Mouse (Mus musculus): ENCODE data around the gene Tldc2.

Gene Tldc2

DNA sequence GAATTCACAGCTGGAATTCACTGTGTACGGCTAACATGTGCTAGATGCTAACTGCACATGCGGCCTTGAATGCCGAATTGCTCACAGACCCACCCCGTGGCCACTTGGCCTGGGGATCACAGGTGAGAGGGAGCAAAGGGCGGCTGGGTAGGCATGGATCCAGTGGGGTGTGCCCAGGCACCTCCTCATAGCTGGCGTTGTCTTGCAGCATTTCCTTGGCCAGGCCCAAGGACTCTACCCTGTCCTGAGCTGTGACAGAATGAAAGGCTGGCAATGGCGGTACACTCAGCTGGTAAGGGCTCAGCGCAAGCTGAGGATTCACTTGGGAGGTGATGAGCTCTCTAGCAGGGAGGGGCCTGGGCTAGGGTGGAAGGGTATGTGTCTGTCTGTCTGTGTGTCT is at the start of gene Tldc2:
Tldc2 (plus strand) TSS at position 260 of the 400 bp plus-strand sequence.
- in situ Hi-C loops (cut with MboI, MseI): no loop called here

DNA sequence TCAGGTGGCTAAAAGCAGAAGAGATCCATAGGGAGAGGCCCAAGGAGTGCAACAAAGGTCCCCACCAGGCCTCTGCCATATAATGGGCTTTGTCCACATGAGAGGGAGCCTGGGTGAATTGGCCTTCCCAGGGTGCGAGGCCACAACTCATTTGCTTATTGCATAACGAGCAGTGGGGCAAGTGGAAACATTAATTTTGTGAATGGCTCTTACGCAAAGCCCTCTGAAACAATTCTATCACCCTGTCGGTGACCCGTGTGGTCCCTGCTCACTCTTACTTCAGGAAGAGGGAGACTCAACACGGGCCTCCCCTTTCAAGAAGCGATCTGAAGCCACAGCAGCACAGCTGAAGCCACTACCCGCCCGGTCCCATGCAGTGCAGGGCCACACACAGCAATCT is 49.6 kb upstream of the Tldc2 start:
- in situ Hi-C loops (cut with MboI, MseI): no loop called here

DNA sequence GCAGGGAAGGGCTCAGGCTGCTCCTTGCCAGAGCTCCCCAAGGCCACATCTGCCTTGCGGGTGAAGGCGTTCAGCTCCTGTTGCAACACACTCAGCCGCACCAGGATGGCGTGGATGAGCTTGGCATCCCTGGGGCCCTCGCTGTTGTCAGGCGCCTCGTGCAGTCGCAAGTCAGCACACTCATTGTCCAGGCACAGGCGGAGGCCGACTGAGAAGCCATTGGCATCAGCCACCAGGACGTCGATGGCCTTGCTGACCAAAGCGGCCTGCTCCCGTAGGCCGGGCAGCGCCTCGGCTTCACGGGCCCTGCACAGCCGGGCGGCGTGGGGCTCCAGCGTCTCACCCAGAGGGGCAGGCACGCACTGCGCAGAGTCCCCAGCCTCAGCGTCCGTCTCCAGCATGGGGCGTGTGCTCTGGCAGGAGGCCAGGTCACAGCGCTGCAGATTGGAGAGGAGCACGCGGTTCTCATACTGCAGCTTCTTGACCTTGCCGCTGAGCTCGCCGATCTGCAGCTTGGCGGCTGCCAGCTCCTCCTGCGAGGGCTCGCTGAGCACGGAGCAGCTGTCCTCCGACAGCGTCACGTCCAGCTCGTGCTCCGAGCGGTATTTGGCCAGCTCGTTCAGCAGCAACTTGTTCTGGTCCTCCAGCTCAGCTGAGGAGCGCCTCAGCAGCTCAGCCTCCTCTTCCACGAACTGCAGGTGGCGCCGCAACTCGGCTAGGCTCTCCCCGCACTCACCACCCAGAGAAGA is 46.8 kb upstream of the Tldc2 start:
- in situ Hi-C loops (cut with MboI, MseI): no loop called here

DNA sequence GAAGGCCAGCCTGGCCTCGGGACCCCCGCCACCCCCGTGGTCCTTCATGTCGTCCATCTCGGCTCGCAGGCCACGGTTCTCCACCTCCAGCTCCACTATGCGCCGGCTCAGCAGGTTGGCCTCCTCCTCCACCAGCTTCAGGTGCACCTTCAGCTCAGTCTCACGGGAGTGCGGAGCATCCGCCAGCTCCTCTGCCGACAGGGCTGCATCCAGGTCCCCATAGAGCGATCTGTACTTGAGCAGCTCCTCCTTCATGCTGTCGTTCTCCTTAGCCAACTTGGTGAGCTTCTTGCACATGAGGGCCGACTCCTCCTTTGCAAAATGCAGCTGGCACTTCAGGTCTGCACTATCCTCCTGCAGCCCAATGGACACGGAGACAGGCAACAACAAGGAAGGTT is 46.2 kb upstream of the Tldc2 start:
- in situ Hi-C loops (cut with MboI, MseI): no loop called here

DNA sequence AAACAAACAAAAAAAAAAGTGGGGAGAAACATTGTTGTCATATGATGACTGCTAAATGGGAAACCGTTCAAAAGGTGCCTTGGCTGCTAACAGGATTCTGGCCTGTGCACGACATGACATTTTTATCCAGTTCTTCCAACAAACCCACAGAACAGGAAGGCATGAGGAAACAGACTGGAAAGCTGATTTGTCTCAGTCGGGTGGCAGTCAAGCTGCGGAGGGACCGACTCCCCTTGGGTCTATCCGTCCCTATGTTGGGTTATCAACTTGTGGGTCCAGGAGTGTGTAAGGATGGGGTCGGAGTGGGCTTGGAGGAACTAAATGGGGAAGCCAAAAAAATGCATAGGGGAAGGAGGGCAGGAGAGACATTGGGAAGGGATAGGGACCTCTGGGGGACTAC is 45.4 kb upstream of the Tldc2 start:
- in situ Hi-C loops (cut with MboI, MseI): no loop called here

DNA sequence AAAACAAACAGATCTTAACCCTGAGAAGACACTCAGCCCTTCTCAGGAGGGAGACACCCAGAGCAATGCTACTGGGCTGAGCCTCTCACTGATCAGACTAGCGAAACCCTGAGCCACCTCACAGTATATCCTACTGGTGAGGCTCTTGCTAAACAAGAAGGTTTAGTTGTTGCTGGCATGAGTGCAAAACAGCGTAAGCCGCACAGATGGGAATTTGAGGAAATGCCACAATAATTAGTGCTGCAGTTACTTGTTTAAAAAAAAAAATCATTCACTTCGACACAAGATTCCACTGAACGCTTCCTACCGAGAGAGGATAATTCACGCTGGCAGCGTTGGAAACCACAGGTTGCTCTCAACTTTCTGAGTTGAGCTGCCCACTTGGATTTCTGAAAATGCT is 43.3 kb upstream of the Tldc2 start:
- in situ Hi-C loops (cut with MboI, MseI): no loop called here

DNA sequence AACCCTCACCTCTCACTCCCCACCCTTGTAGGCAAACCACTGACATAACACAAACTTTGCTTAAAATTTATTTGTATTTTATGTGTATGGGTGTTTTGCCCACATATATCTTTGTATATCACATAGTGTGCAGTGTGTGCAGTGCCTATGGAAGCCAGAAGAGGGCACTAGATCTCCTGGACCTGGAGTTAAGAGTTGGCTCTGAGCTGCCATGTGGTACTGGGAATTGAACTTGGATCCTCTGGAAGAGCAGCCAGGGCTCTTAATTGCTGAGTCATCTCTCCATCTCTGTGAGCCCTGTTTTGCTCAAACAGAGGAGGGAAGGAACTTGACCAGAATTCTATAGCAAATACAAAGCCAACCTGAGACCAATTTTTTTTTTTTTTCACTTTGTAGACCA is 42.9 kb upstream of the Tldc2 start:
- in situ Hi-C loops (cut with MboI, MseI): no loop called here

DNA sequence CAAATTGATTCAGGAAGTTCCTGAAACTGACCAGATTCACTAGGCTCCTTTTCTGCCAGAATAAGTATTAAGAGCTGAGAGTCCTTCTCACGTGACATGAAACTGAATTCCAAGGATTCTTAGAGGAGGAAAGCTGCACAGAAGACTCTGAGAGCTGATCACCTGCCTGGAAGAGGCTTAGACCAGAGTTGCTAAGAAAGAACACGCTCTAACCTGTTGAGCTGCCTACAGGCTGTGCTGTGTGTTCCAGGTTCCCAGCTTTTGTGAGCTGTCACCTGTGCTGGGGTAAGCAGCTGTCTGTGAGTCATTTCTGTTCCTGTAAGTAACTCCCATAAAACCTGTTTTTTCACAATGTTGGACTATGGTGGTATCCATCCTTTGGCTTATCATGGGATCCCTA is 40.9 kb upstream of the Tldc2 start:
- in situ Hi-C loops (cut with MboI, MseI): no loop called here

DNA sequence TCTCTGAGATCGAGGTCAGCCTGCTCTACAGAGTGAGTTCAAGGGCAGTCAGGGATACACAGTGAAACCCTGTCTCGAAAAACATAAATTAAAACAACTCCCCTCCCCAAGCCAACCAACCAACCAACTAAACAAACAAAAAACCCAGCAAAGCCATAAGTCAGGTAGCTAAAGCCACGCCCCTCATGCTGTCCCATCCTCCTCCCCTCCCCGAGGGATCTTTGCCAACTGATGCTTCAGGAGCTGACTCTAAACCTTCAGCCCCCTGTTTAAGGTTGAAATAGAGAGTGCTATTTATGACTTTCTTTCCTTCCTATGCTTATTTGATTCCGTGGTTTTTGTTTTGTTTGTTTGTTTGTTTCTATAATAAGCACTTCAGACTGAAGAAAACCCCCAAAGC is 39.9 kb upstream of the Tldc2 start:
- in situ Hi-C loops (cut with MboI, MseI): no loop called here

DNA sequence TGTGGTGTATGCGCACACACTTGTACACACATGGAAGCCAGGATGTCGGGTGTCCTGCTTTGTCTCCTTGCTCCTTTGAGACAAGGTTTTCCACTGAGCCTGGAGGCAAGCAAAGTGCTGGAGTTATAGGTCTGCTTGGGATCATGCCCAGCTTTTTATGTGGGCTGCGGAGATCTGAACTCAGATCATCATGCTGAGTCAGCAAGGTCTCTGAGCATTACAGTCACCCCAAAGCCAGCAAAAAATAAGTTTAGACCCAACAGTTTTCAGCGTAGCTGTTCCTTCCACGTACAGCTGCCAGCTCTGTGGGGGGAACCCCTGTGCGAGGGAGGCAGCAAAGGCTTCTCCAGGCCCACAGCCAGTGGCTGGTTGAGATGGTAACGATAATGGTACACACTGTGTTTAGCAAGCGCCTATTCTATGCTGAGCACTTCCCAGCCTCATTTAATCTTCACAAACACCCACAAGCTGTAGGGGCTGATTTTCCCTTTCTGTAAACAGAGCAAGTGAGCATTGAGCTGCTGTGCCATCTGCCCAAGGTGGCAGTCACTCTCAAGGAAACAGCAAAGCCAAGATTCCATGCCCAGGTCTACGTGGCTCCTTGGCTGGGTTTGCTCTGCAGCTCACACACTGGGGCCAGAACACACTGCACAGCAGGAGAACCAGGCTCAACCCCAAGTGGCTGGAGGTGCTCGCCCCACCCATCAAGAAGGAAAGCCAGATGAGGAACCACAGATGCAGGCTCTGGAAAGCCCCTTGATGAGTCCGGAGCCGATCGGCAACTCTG is 38.3 kb upstream of the Tldc2 start:
- in situ Hi-C loops (cut with MboI, MseI): no loop called here

DNA sequence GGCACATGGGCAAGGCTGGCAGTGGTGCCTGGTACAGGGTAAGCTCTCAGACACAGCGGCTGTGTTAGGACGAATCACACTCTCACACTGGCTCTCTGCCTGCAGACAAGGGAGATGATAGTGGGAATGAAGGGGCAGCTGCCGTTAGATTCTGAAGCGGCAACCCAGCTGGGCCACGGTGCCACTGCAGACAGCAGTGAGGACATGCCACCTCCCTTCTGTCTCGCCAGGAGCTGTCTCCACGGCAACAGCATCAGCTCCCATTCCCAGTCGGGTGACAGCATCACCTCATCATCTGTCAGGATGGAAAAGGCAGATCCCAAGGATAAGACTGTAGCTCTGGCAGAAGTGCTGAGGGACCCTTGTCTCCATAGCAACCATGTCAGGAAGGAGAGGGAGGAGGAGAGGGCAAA is 37.0 kb upstream of the Tldc2 start:
- in situ Hi-C loops (cut with MboI, MseI): loop anchor here (10.0 kb wide), 1 partner anchor 605 kb away; no protein-coding TSS in a partner anchor

DNA sequence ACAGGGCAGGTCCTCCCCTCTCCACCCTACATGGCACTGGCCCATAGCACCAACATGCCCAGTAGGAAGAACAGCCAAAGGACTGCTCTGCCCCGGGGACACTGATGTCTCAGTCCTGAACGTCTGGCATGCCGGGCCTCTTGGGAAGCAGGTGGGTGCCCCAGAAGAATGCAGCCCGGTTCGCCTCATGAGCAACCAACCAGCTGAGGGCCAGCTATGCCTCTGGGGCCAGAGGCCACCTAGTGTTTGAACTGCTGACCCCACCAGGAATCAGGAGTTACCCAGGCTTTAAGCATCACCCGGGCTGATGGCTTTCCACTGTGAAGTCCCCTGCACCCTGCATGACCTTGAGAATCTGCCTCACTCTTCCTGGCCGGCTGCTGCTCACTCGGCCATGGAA is 34.4 kb upstream of the Tldc2 start:
- in situ Hi-C loops (cut with MboI, MseI): loop anchor here (10.0 kb wide), 1 partner anchor 608 kb away; no protein-coding TSS in a partner anchor

DNA sequence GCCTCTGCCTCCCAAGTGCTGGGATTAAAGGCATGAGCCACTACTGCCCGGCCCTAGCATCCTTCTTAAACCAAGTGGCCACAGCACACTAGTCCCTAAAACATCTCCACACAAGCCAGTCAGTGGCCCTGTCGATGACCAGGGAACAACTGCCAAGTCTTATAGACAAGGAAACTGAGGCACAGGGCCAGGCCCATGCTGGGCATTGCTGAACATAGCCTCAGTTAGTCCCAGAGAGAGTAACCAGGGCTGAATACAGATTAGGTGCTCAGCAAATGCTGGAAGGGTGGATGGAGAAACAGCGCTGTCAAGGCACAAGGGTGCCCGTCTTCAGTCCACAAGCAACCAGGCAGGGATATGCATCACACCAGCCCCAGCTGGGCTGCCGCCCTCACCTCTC is 33.7 kb upstream of the Tldc2 start:
- in situ Hi-C loops (cut with MboI, MseI): loop anchor here (10.0 kb wide), 1 partner anchor 608 kb away; no protein-coding TSS in a partner anchor

DNA sequence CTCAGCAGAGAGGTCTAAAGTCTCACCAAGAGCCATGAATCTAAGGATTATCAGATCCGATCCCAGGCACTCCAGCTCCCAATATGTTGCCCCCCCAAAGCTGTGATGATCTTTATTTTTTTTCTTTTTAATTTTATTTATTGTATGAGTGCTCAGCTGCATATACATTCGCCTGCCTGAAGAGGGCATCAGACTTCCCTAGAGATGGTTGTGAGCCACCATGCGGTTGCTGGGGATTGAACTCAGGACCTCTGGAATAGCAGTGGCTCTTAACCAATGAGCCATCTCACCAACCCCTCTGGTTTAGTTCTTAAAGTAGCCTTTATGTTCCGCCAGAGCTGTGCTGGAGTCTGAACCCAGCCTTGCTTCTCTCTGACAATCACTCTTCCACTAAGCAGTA is 33.1 kb upstream of the Tldc2 start:
- in situ Hi-C loops (cut with MboI, MseI): loop anchor here (10.0 kb wide), 1 partner anchor 609 kb away; no protein-coding TSS in a partner anchor

DNA sequence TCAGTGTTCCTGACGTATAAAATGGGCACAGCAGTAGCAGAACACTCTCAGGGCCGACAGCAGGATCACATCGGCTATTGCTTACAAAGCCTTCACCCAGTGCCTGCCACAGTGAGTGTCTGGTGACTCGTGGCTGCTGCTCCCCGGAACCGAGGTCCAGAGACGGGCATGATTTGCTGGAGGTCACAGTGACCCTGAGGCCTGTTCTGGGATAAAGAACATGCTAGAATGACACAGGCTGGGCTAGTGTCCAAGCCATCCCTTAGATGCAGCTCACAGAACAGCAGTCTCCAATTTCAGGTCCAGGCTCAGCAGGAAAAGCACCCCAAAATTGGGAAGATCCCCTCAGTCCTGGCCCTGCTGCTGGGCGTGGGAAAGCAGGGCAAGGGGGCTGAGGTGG is 32.6 kb upstream of the Tldc2 start:
- in situ Hi-C loops (cut with MboI, MseI): loop anchor here (10.0 kb wide), 1 partner anchor 609 kb away; no protein-coding TSS in a partner anchor

DNA sequence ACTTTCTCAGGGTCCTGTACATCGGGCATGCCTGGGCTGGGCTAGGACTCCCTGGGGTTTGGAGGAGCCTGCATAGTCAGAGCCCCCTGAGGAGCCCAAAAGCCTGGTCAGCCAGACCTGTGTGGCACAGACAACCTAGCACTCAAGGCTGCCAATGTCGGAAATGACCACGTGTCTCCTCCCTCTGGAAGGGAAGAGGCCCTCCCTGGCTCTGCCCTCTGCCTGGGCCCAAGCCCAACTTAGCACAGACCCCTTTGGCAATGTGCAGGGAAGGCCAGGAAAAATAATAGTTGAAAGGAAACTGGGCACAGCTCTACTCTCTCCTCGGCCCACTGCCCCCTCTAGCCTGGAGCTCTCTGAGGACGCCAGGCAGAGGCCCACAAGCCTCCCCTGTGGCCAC is 32.0 kb upstream of the Tldc2 start:
- in situ Hi-C loops (cut with MboI, MseI): loop anchor here (10.0 kb wide), 1 partner anchor 610 kb away; no protein-coding TSS in a partner anchor

DNA sequence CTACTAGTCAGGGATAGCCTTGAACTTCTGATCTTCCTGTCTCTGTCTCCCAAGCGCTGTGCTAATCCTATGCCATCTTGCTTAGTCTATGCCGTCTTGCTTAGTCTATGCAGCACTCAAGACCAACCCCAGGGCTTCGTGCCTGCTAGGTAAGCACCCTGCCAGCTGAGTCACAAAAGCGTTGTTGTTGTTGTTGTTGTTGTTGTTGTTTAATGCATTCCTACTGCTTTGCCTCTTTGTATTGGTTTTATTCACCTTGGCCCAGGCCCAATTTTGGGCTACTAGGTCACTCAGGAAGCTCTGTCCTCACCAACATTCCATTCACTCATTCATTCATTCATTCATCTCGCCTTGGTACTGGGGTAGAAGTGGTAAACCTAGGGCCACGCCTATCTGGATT is 31.1 kb upstream of the Tldc2 start:
- in situ Hi-C loops (cut with MboI, MseI): loop anchor here (10.0 kb wide), 1 partner anchor 611 kb away; no protein-coding TSS in a partner anchor

DNA sequence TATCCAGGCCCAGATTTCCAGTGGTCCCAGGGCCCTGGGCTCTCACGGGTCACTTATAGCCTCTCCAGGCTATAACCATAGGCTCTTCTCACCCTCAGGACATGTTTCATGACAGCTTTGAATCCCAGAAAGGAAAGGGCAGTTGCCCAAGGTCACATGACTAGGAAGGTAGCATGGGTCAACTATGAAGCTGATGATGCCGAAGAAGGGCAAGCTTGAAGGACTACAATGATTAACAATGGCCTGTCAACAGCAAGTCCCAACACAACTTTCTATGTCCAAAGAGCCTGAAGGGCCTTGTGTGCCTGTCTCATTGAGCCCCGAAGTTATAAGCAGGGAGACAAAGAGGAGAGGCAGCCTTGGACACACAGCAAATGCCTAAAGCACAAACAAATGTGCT is 29.7 kb upstream of the Tldc2 start:
- in situ Hi-C loops (cut with MboI, MseI): loop anchor here (10.0 kb wide), 1 partner anchor 612 kb away; no protein-coding TSS in a partner anchor

DNA sequence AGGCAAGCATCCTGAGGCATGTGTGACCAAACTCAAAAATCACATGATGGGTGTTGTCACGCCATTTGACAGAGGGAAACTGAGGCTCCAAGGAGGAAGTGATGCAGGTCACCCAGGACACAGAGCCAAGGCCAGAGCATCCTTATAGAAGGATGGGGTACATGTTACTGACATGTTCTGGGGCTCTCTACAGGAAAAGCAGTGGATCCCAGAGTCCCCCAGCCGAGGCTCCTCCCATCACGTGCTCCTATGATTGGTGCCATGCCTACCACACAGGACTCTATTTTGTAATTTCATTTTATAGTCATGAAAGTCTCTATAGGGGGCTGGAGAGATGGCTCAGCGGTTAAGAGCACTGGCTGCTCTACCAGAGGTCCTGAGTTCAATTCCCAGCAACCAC is 29.1 kb upstream of the Tldc2 start:
- in situ Hi-C loops (cut with MboI, MseI): loop anchor here (10.0 kb wide), 1 partner anchor 613 kb away; no protein-coding TSS in a partner anchor

DNA sequence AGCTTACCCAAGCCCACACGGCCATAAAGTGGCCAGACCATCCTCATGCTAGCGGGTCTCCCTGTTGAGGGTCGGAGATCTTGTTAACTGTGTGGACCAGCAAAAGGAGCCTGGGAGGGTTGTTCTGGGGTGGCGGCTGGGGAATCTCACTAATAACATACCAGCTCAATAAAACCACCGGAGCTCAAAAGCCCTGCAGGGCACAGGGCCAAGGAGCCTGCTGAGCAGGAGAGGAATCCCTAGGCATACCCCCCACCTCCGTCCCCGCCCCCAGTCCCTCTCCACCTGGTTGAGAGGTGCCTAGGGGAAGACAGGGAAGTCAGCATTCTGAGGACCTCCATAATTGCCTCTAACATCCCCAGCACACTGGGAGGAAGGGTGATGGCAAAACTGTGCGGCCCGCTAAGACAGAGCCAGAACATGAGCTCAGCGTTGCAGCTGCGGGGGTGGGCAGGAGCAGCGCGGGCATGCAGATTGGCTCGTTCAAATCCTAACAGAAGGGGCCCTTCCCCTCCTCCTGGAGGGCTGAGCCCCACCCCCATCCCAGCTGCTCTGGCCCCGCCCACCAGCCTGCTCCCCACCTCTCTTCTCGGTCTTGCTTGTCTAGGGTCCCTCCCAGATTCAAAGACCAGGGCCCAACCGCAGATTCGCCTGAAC is 28.4 kb upstream of the Tldc2 start:
- in situ Hi-C loops (cut with MboI, MseI): loop anchor here (10.0 kb wide), 1 partner anchor 614 kb away; no protein-coding TSS in a partner anchor

DNA sequence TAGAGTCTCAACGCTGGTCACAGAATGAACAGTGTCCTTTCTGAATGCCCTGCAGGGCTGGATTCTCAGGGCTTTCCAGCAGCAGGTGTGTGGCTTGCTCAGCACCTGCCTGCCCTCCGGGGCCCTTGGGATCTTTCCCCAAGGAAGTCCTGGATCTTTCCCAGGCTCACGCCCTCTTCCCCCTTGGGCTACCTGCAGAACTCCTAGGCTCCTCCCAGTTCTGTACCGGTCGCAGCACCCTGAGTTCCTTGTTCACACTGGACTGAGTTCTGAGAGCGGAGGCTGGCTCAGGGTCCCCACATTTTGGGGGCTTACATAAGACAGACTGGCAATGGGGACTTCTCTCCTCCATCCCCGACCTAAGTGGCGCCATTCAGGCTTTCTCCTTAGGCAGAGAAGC is 27.7 kb upstream of the Tldc2 start:
- in situ Hi-C loops (cut with MboI, MseI): loop anchor here (10.0 kb wide), 1 partner anchor 614 kb away; no protein-coding TSS in a partner anchor

DNA sequence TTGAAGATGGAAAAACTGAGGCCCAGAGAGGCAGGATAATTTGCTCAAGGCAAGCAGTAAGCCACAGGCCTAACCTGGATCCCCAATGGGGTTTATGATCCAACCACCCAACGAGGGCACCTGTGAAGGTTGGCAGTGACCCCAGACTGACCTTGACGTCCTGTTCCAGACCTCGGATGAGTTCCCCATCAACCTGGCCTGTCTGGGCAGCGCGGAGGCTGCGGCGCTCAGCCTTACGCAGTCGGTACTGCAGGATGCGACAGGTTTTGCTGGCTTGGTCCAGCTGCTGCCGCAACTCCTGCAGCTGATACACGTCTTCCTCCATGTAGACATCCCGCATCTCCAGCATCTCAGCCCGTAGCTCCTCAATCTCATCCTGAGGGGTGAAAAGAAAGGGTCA is 26.8 kb upstream of the Tldc2 start:
- in situ Hi-C loops (cut with MboI, MseI): no loop called here

Data from T-helper 1 cell (primary cell).